Mouse (Mus musculus) cortical plate, adult 2 months (tissue): ENCODE measurements around the gene Begain.

Source experiments
- CTCF ChIP-seq: fragments of 200-500 bp; IDR thresholded peaks from 2 replicates; pipeline ENCODE4 v1.5.1; 2011; ENCODE audit warnings: mild to moderate bottlenecking, control low read depth, low read length; ENCODE audit not compliant: insufficient read depth; ENCODE audit errors: extremely low read depth
- POLR2A ChIP-seq: fragments of 200-500 bp; IDR thresholded peaks from 2 replicates; pipeline ENCODE4 v1.6.1; 2011; ENCODE audit warnings: mild to moderate bottlenecking, low read length, control low read depth; ENCODE audit not compliant: insufficient read depth; ENCODE audit errors: extremely low read depth

- no peak for TF ChIP-seq POLR2A
- TF ChIP-seq CTCF, result no peak
Measured at GRCm38 (mm10) chr12:108993046-108993445, 75.0 kb downstream of the Begain start.
